Mouse (Mus musculus): ENCODE data around the gene Itgam. TPM values are rescaled to one million over a fixed set of nuclear protein-coding genes. Genes with fewer than 3 reads are reported as not detected.

The Itgam gene
- total and polyA plus RNA-seq, 3 experiments: 0.07 to 0.30 (median 0.22) TPM

DNA sequence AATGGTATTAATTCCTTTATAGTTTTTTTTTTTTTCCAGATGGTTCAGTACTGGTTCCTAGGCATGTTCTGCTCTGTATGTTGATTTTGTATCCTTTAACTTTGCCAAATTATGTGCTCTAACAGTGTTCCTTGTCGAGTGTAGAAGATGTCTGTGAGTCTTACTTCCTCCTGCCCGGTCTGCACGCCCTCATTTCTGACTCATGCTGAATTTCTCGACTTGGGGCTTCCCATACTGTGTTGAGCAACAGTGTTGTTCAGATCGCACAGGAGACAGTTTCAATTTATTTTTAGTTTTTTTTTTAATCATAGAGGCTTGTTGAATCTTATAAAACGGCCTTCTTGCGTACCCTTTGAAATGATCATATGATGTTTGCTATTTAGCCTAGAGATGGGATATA is 26.7 kb downstream of the Itgam start:
- no peaks in the 10 kb centered on the region for H3K36me3 ChIP-seq (replicated peaks)
- H3K4me3 ChIP-seq (ENCODE audit: low read depth, low read length): no peak overlapping the region
- H3K27me3 ChIP-seq (ENCODE audit: insufficient read depth, low read length): no peaks in the 10 kb centered on the region
- no peak for ATAC-seq (ENCODE audit: extremely low read depth, insufficient number of reproducible peaks, low FRiP score, poor library complexity, severe bottlenecking)
- H3K4me1 ChIP-seq (ENCODE audit: insufficient read depth, low read depth, low read length): no peaks in the 10 kb centered on the region
- TF ChIP-seq GATA1 (IDR thresholded peaks at IDR 0.05; ENCODE audit: borderline replicate concordance, low read length) (no peak), POLR2AphosphoS5 (IDR thresholded peaks at IDR 0.05; ENCODE audit: insufficient replicate concordance, low read depth, low read length) (no peak), TAL1 (conservative IDR thresholded peaks at IDR 0.05; ENCODE audit: low read depth, low read length) (no peak), CTCF (IDR thresholded peaks at IDR 0.05; ENCODE audit: low read depth, low read length) (no peak), GATA2 (IDR thresholded peaks at IDR 0.05; ENCODE audit: borderline replicate concordance, low read depth, low read length) (no peak)
- no peak for DNase-seq (ENCODE audit: low spot score)
- no peaks in the 10 kb centered on the region for H3K9me3 ChIP-seq (replicated peaks)

DNA sequence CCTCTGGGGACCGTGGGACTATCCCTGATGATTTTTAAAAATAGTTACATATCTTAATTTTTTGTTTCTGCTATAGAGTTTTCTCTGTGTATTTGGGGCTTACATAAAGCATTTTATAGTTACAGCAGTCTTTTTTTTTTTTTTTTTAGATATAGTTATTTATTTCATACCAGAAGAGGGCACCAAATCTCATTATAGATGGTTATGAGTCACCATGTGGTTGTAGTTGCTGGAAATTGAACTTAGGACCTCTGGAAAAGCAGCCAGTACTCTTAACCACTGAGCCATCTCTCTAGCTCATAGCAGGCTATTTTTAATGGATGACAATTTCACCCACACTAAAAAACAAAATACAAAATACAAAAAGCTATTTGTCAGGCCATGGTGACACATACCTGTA is 35.7 kb downstream of the Itgam start:
- no peaks in the 10 kb centered on the region for H3K4me1 ChIP-seq (ENCODE audit: insufficient read depth, low read depth, low read length)
- TF ChIP-seq POLR2AphosphoS5 (IDR thresholded peaks at IDR 0.05; ENCODE audit: insufficient replicate concordance, low read depth, low read length) (no peak), GATA1 (IDR thresholded peaks at IDR 0.05; ENCODE audit: borderline replicate concordance, low read length) (no peak), TAL1 (conservative IDR thresholded peaks at IDR 0.05; ENCODE audit: low read depth, low read length) (no peak)
- H3K36me3 ChIP-seq (replicated peaks): no peaks in the 10 kb centered on the region
- DNase-seq (ENCODE audit: low spot score) (no peak), ATAC-seq (ENCODE audit: extremely low read depth, insufficient number of reproducible peaks, low FRiP score, poor library complexity, severe bottlenecking) (no peak)
- H3K9me3 ChIP-seq (replicated peaks): no peaks in the 10 kb centered on the region
- peaks cover 4% of the 10 kb centered on the region; the same call in 1 of the 2 replicates for H3K27me3 ChIP-seq (ENCODE audit: insufficient read depth, low read length)
- H3K4me3 ChIP-seq (ENCODE audit: low read depth, low read length): no peak overlapping the region

DNA sequence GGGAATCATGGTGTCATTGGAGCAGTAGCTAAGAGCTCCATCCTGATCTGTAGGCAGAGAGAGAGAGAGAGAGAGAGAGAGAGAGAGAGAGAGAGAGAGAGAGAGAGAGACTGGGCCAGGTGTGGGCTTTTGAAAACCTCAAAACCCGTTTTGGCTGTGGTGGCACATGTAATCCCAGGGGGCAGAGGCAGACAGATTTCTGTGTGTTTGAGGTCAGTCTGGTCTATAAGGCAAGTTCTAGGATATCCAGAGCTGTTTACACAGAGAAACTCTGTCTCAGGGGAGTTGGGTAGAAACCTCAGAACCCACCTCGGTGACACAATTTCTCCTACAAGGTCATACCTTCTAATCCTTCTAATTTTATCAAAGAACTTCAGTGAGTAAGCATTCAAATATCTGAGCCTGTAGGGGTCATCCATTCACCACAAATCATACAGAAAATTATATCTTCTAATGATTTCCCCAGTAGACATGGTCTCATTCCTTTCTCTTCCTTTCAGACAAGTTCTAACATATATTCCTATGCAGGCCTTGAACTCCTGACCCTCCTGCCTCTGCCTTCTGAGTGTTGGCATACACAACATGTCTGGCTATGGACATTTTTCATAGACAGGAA is 38.4 kb downstream of the Itgam start:
- DNase-seq (ENCODE audit: low spot score): no peak
- ATAC-seq (ENCODE audit: extremely low read depth, insufficient number of reproducible peaks, low FRiP score, poor library complexity, severe bottlenecking): no peak

DNA sequence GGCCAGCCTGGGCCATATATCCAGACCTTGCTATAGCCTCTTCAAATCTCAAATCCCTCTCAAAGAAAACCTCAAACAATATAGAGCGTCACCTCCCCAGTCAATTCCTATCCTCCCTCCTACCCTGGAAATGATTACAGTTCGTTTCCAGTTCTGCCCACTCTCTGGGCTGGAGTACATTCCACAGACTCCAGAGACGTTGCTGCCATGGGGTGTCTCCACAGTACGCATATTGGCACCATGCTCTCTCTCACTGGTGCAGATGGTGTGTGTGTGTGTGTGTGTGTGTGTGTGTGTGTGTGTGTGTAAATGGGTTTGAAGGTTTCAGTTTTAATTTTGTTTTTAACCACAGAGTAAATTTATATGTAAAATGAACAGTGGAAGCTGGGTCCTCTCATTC is 42.8 kb downstream of the Itgam start:
- ATAC-seq (ENCODE audit: extremely low read depth, insufficient number of reproducible peaks, low FRiP score, poor library complexity, severe bottlenecking) (no peak), DNase-seq (ENCODE audit: low spot score) (no peak)
- Histone ChIP-seq H3K36me3 (replicated peaks) (no peaks in the 10 kb centered on the region), H3K4me1 (ENCODE audit: insufficient read depth, low read depth, low read length) (no peaks in the 10 kb centered on the region), H3K9me3 (replicated peaks) (no peaks in the 10 kb centered on the region), H3K4me3 (ENCODE audit: low read depth, low read length) (no peak overlapping the region), H3K27me3 (ENCODE audit: insufficient read depth, low read length) (peaks cover 22% of the 10 kb centered on the region)
- TF ChIP-seq POLR2AphosphoS5 (IDR thresholded peaks at IDR 0.05; ENCODE audit: insufficient replicate concordance, low read depth, low read length) (no peak), GATA2 (IDR thresholded peaks at IDR 0.05; ENCODE audit: borderline replicate concordance, low read depth, low read length) (no peak), GATA1 (IDR thresholded peaks at IDR 0.05; ENCODE audit: borderline replicate concordance, low read length) (no peak), TAL1 (conservative IDR thresholded peaks at IDR 0.05; ENCODE audit: low read depth, low read length) (no peak), CTCF (IDR thresholded peaks at IDR 0.05; ENCODE audit: low read depth, low read length) (no peak)

More for the DNA sequence above, 38.4 kb downstream of the Itgam start:
- Histone ChIP-seq H3K36me3 (replicated peaks) (no peaks in the 10 kb centered on the region), H3K4me3 (ENCODE audit: low read depth, low read length) (no peak overlapping the region), H3K9me3 (replicated peaks) (no peaks in the 10 kb centered on the region), H3K27me3 (ENCODE audit: insufficient read depth, low read length) (peaks cover 10% of the 10 kb centered on the region; the same call in 1 of the 2 replicates), H3K4me1 (ENCODE audit: insufficient read depth, low read depth, low read length) (no peaks in the 10 kb centered on the region)
- TF ChIP-seq GATA1 (IDR thresholded peaks at IDR 0.05; ENCODE audit: borderline replicate concordance, low read length): no peak
- TF ChIP-seq GATA2 (IDR thresholded peaks at IDR 0.05; ENCODE audit: borderline replicate concordance, low read depth, low read length): no peak
- TF ChIP-seq TAL1 (conservative IDR thresholded peaks at IDR 0.05; ENCODE audit: low read depth, low read length): no peak
- TF ChIP-seq CTCF (IDR thresholded peaks at IDR 0.05; ENCODE audit: low read depth, low read length): no peak
- TF ChIP-seq POLR2AphosphoS5 (IDR thresholded peaks at IDR 0.05; ENCODE audit: insufficient replicate concordance, low read depth, low read length): no peak

DNA sequence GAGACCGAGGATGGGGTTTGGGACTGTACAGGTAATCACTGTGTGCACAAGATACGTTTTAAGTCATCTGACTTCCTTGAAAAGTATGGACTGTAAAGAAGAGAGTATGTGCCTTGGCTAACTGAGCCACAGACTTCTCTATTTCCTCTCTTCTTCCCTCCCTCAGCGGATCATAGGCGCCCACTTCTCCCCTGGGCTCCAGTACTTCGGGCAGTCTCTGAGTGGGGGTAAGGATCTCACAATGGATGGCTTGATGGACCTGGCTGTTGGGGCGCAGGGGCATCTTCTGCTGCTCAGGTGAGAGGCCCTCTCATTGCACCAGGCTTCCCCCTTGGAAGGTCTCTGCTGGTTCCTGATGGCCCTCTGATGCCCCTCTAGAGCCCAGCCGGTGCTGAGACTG is 45.0 kb downstream of the Itgam start:
- TF ChIP-seq TAL1 (conservative IDR thresholded peaks at IDR 0.05; ENCODE audit: low read depth, low read length) (no peak), GATA2 (IDR thresholded peaks at IDR 0.05; ENCODE audit: borderline replicate concordance, low read depth, low read length) (no peak), POLR2AphosphoS5 (IDR thresholded peaks at IDR 0.05; ENCODE audit: insufficient replicate concordance, low read depth, low read length) (no peak), CTCF (IDR thresholded peaks at IDR 0.05; ENCODE audit: low read depth, low read length) (no peak)
- Histone ChIP-seq H3K4me3 (ENCODE audit: low read depth, low read length) (no peak overlapping the region), H3K27me3 (ENCODE audit: insufficient read depth, low read length) (peaks cover 19% of the 10 kb centered on the region), H3K36me3 (replicated peaks) (no peaks in the 10 kb centered on the region), H3K4me1 (ENCODE audit: insufficient read depth, low read depth, low read length) (no peaks in the 10 kb centered on the region), H3K9me3 (replicated peaks) (no peaks in the 10 kb centered on the region)
- no peak for ATAC-seq (ENCODE audit: extremely low read depth, insufficient number of reproducible peaks, low FRiP score, poor library complexity, severe bottlenecking)
- DNase-seq (ENCODE audit: low spot score): no peak

DNA sequence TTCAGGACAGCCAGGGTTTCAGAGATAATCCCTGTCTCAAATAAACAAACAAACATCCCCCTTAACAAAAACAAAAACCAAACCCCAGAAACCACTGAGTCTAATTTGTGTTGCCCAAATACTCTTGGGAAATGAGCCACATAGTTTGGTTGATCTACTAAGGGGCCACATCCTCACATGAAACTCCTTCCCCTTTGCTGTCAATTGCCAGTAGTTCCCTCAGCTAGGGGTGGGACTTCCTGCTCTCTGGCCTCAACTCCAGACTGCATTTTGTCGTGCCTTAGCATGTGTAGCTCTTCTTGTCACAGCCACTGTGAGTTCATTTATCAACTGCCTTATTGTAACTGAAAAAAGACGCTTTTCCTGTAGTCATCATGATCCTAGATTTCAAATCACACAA is 47.9 kb downstream of the Itgam start:
- TF ChIP-seq CTCF (IDR thresholded peaks at IDR 0.05; ENCODE audit: low read depth, low read length) (no peak), GATA2 (IDR thresholded peaks at IDR 0.05; ENCODE audit: borderline replicate concordance, low read depth, low read length) (no peak), GATA1 (IDR thresholded peaks at IDR 0.05; ENCODE audit: borderline replicate concordance, low read length) (no peak), TAL1 (conservative IDR thresholded peaks at IDR 0.05; ENCODE audit: low read depth, low read length) (no peak), POLR2AphosphoS5 (IDR thresholded peaks at IDR 0.05; ENCODE audit: insufficient replicate concordance, low read depth, low read length) (no peak)

More for the DNA sequence above, 47.9 kb downstream of the Itgam start:
- no peak overlapping the region for H3K4me3 ChIP-seq (ENCODE audit: low read depth, low read length)
- no peaks in the 10 kb centered on the region for H3K4me1 ChIP-seq (ENCODE audit: insufficient read depth, low read depth, low read length)
- H3K27me3 ChIP-seq (ENCODE audit: insufficient read depth, low read length): peaks cover 16% of the 10 kb centered on the region
- H3K36me3 ChIP-seq (replicated peaks): no peaks in the 10 kb centered on the region
- ATAC-seq (ENCODE audit: extremely low read depth, insufficient number of reproducible peaks, low FRiP score, poor library complexity, severe bottlenecking) (no peak), DNase-seq (ENCODE audit: low spot score) (no peak)
- no peaks in the 10 kb centered on the region for H3K9me3 ChIP-seq (replicated peaks)

Data from G1E (cell line).